Mouse (Mus musculus) heart, postnatal 25 days (tissue): ENCODE data around the gene Cryba2. TPM values are rescaled to one million over a fixed set of nuclear protein-coding genes. Genes with fewer than 3 reads are reported as not detected.

Experiments
- DNase-seq: peaks from one replicate; pipeline ENCODE4 v3.0.0; 2022; ENCODE audit warnings: low spot score
- intact Hi-C: fragments of 180-260 bp; cut with DNase I; formaldehyde crosslinking; loops from one replicate; pipeline ENCODE4 v1.15.1; 2025
- total RNA-seq, 2 experiments: library from RNA; stranded (reverse); gene quantifications; 2 replicates each; pipeline ENCODE4 v1.2.3; 2021

The Cryba2 gene
- total RNA-seq, result not detected

GRCm38 (mm10) chr1:74893134-74893855 lies at the start of gene Cryba2:
TSS of gene Cryba2 (minus strand) at chr1:74893143.
- DNase-seq, result no peak

GRCm38 (mm10) chr1:74941651-74942360 lies 48.9 kb upstream of the Cryba2 start:
- no peak for DNase-seq
- intact Hi-C loops, result no loop called here

More at GRCm38 (mm10) chr1:74893134-74893855, at the start of gene Cryba2:
- intact Hi-C loops, result no loop called here

- intact Hi-C loops, result no loop called here
- no peak for DNase-seq
Measured at GRCm38 (mm10) chr1:74939762-74940161, 46.8 kb upstream of the Cryba2 start.

DNA sequence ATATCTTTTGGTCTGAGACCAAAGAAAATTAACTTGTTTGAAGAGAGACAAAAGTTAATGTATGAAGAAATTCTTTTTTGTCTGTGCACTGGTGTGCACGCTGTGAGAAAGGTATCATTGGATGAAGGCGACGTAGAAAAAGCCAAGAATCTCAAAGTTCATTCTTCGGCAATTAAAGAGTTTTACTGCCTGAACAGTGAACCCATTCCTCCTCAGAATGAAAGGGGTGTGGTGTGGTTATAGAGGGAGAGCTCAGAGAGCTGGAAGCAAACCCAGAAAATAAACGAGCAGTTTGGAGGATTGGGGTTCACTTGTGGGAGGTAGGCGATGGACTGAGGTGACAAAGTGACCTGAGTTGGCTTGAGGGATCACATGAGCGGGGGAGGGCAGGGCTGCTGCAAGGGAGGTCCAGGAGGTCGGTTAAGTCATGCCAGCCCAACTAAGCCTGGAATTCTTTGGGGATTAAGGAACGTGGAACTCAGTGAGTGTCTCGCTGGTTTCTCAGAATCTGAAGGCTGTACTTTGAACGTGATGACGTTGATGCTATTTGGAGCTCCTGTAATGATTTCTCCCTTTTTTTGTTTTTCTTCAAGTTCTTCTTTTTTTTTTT lies 43.4 kb upstream of the Cryba2 start:
- intact Hi-C loops, result no loop called here
- no peak for DNase-seq

DNA sequence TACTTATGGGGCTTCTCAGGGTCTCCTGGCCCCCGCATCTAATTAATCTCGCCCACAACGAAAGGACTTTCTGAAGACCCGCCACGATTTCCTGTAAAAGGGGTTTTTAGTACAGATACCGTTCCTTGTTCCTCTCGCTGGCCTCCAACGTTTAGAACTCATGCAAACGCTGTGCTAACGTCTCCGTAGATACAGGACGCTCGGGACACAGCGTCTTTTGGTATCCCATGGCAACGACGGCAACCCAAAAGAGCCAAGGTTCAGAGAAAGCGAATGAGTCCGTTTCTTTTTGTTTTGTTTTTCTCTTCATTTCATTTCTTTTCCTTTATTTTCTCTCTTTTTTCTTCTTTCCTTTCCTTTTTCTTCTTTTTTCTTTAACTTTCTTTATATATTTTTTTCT lies 42.5 kb upstream of the Cryba2 start, which contains the start of gene Cfap65:
Gene Cfap65, minus strand, starts transcription at position 198 of the 400 bp plus-strand sequence.
- intact Hi-C loops, result no loop called here
- no peak for DNase-seq

DNA sequence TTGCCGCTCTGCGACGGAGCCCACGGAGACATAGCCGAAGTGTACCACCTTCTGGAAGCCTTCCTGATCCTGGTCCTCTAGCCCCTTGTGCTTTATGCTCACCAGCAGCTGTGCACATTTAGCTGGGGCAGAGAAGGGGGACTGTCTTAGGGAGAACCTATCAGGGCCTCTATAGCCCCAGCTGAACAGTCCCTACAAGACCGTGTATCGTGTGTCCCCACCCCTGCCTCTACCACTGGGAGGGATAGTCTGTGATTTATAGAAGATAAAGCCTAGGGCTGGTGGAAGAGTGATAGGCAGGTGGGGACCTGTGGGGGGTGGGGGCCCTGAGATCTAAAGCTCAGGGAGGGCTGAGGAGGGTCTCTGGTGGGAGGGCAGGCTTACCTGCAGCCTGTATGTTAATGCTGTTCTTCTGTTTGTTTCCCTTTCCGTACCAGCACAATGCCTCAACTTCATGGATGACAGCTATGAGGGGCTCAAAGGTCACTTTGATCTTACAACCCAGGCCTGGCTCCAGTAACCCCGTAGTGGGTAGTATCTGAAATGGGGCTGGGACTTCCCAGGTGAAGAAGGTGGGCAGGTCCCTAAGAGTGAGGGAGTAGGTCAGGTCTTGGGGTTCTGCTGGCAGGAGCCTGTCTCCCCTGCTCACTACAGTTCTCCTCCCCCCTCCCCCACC lies 34.8 kb upstream of the Cryba2 start:
- no peak for DNase-seq
- intact Hi-C loops, result loop anchor here (2.0 kb wide), 1 partner anchor 89 kb away; no protein-coding TSS in a partner anchor

DNA sequence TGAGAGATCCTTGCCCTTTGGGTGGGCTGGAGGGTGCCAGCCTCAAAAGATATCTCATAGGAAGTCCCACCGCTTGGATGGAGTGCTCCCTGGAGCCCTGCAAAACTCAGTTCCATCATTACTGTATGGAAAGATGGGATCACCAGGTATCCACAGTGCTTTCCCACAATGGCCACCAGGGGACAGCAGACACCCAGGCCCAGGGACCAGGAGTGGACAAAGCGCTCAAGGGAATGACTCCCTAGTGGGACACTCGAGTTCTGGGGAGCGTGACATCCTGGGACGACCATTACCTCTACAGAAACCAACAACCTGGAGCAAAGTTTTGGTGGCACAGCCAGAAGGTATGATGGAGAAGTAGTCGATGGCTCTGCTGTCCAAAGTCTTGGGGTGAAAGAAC lies 33.8 kb upstream of the Cryba2 start:
- intact Hi-C loops, result loop anchor here (2.0 kb wide), 1 partner anchor 90 kb away; no protein-coding TSS in a partner anchor
- no peak for DNase-seq

DNA sequence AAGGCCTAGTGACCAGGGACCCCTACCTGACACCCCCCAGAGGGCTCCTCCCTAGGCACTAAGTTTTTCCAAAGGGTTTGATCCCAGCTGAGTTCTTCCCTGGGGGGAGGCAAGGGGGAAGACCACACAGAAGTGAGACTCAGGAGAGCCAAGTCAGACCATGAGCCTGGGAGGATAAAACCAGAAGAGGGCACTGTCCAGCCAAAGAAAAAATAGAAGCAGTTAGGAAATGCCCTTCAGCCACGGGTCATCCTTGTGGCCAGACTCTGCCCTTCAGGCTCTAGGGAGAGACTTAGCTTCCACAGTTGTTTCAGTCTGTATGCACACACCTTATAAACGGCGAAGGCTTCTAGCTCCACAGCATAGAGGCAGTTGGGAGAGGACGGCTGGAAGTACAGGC lies 31.5 kb upstream of the Cryba2 start:
- intact Hi-C loops, result no loop called here
- DNase-seq, result no peak

GRCm38 (mm10) chr1:74915706-74916105 lies 22.8 kb upstream of the Cryba2 start:
- DNase-seq, result no peak
- intact Hi-C loops, result no loop called here

DNA sequence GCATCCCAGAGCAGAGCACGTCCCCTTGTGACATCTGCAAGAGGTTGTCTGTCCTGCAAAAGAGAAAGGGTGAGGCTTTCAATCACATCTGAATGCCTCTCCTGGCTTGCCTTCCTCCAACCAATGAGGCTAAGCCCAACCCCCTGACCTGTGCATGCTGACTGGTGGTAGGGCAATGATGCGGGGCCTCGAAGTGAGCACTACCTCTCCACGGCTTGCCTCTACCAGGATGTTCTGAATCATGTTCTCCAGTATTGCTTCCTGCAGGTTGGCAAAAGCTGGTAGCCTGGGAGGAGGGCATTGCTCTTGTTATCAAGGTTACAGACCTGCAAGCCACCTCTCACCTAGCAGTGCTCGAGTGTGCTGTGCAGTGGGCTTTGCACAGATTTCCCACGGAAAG lies 9.2 kb upstream of the Cryba2 start:
- intact Hi-C loops, result no loop called here
- DNase-seq, result no peak

DNA sequence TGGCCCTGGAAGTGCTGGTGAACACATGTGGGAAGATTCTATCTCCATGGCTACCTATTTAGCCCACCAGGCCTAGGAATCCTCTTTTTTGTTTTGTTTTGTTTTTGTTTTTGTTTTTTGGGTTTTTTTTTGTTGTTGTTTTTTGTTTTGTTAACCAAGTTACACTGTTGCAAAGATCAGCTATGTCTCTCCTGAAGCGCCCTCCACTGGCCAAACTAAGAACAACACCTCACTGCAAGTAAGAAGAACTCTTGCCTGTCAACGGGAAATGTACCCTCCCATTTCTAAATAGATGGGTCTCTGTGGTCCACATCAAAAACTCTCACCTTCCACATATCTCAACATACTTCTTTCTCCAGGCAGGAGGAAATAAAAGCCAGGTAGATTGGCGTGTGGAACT lies 8.7 kb upstream of the Cryba2 start:
- intact Hi-C loops, result loop anchor here (2.0 kb wide), 1 partner anchor 21 kb away; no protein-coding TSS in a partner anchor
- no peak for DNase-seq

DNA sequence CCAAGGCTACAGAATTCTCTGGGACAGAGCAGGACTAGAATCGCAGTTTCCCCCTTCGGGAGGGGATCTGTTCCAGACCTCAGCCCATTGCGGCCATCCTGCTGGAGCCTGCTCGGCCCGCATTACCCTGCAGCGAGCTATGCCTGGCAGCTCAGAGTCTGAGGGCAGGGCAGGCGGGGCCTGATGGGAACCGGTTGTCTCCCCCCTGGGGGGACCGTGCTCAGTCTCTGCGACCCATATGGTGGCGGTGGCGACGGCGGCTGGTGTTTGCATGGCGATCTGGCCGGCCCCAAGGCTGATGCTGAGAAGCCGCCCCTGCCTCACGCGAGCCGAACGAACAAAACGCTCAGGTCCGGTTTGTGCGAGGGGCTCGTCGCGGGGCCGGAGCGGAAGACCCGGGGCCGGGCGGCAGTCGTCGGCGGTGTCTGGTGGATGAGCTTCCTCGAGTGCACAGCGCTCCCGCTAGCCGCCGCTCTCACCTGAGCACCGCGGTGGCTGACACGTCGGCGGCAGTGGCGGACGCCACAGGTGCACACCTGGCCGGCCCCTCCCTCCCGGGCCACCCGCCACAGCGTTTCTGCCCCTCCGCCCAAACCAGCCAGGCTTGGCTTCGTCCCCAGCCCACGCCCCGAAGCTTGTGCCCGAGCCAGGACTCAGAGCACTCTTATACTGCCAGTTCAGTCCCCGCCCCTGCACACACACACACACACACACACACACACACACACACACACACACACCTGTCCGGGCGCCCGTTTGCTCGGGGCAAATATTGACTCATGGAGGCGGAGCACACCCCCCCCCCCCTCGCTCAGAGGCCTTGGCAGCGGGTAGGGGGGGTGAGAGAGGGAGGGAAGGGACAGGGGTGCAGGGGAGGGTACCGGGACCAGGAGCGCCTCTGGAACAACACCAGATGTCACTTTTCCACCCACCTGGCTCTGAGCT lies 7.7 kb upstream of the Cryba2 start:
- intact Hi-C loops, result loop anchor here (2.0 kb wide), 1 partner anchor 20 kb away; no protein-coding TSS in a partner anchor
- DNase-seq, result no peak

GRCm38 (mm10) chr1:74898656-74899431 lies 5.9 kb upstream of the Cryba2 start:
- intact Hi-C loops, result no loop called here
- DNase-seq, result no peak

DNA sequence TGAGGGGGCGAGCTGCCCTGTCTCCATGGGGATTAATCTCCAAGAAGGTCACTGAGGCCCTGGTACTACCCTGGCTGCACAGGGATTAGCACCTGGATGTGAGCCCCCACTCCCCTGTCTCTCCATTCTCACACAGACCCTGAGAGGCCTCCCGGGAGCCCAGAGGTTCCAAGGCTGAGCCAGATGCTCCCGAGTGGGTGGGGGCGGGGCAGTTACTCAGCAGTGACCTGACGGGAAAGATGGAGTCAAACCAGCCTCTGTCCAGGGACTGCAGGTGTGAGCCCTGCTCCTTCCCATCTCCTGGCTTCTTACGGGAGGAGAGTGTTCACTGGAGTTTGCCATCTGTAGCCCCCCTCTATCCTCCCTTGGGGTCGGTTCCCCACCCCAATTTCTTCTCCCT lies 5.0 kb upstream of the Cryba2 start:
- intact Hi-C loops, result no loop called here
- DNase-seq, result no peak

GRCm38 (mm10) chr1:74894966-74895365 lies 2.0 kb upstream of the Cryba2 start:
- intact Hi-C loops, result no loop called here
- no peak for DNase-seq

DNA sequence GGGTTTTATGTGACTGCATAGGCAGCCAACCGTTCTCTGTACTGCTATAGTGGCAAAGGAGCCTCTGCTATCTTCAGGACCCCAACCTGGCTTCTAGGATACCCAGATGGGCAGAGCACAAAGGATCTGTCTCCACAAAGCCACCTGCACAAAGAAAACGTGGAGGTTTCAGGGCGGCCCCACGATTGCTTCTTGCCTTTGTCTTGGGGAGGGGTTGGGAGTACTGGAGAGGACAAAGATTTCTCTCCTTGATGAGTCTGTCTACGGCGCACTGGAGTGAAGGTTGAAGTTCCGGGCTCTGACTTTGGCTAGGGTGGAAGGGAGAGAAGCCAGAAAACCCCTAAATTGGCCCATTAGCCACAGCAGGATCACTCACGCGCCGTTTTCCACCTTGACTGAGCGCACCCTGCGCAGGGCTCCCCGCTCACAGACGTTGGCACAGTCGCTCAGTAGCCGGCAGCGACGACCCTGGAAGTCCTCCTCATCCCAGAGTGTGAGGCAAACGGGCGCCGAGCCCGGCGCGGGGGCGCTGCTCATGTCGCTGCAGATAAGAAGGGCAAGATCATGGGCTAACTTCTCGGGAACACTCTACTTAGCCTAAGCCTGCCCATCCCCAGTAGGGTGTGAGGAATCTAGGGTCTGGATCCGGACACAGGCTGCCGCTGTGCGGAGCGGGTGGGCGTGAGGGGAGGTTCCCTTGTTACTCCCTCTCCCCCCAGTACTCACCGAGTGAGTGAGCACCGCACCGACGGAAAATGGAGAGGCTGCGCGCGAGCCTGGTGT lies 401 bp downstream of the Cryba2 start:
- intact Hi-C loops, result no loop called here
- DNase-seq, result no peak

GRCm38 (mm10) chr1:74891513-74891912 lies 1.4 kb downstream of the Cryba2 start:
- intact Hi-C loops, result no loop called here
- no peak for DNase-seq
